Mouse (Mus musculus) lung, postnatal 0 days (tissue): ENCODE results near the gene Tekt5.

Experiments
- CTCF ChIP-seq: IDR thresholded peaks from 2 replicates; pipeline ENCODE4 v1.5.1; 2016; ENCODE audit warnings: antibody characterized with exemption, mild to moderate bottlenecking
- EP300 ChIP-seq: IDR thresholded peaks from 2 replicates; pipeline ENCODE4 v1.6.1; 2016; ENCODE audit warnings: antibody characterized with exemption, mild to moderate bottlenecking, control low read depth

DNA sequence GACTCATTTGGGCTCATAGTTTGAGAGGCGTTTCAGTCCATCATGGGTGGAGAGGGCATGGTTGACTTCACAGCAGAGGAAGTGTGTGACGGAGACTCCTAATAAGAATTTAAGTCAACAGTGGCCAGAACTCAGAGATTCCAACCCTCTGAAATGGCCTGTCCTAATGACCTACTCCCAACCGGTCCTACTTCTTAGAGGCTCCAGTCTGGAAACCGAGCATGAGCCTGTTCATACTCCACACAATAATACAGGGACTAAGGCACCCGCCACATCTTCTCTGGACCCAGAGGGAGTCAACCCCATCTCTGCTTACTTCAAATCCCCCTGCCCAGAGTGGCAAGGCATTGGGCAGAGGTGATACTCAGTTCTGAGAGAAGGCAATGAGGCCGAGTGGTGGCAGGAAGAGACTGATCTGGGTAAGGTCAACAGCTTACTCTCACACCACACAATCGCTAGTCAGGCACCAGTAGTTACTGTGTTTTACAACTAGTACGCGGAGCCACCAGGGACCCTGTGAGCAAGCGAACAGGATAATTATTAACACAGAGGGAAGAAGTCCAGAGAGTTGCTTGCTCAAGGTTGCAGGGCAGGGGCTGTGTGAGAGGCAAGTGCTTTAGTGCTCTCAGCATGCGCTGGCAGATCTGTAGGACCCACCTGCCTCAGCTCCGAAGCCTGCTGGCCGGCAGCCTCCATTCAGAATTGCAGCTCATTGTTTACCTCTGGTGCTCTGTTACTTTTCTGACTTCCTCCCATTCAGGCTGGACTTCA, 67.5 kb downstream of the Tekt5 start:
- no peak for TF ChIP-seq EP300
- no peak for TF ChIP-seq CTCF
